Mouse (Mus musculus) activated CD4-positive, CD25-positive, alpha-beta regulatory T cell, adult 9 weeks (primary cell): Measurements from ENCODE around the gene Gm16429. TPM values are rescaled to one million over a fixed set of nuclear protein-coding genes. Genes with fewer than 3 reads are reported as not detected.

Experiments used
- polyA plus RNA-seq: library from polyadenylated mRNA; unstranded; fragments of 100-300 nt; shearing (Covaris generic); gene quantifications from one replicate; pipeline ENCODE4 v1.2.1, GENCODE M21; 2017

Gm16429 gene
- polyA plus RNA-seq, result not detected

GRCm38 (mm10) chr5:93928952-93929351, at the start of gene Gm16429:
Gene Gm16429 (minus strand): TSS chr5:93929052.

Other genes with a start within 250 kb of the Gm16429 start
- 0.18 TPM for gene Gm7792, start 85.3 kb downstream of the Gm16429 start, polyA plus RNA-seq
- not detected for gene BC061212, start 141.5 kb upstream of the Gm16429 start, polyA plus RNA-seq
- gene Gm6351, start 147.3 kb upstream of the Gm16429 start, polyA plus RNA-seq, result not detected